Mouse (Mus musculus): Measurements from ENCODE around the gene Gatb.

GRCm38 (mm10) chr3:85603811-85604210, 29.9 kb downstream of the Gatb start:
- TF ChIP-seq CTCF (IDR thresholded peaks at IDR 0.05; ENCODE audit: low read depth, low read length) (no peak), TAL1 (conservative IDR thresholded peaks at IDR 0.05; ENCODE audit: low read depth, low read length) (no peak), GATA1 (IDR thresholded peaks at IDR 0.05; ENCODE audit: borderline replicate concordance, low read length) (no peak), POLR2AphosphoS5 (IDR thresholded peaks at IDR 0.05; ENCODE audit: insufficient replicate concordance, low read depth, low read length) (no peak)
